Mouse (Mus musculus) erythroblast, adult 5-6 weeks (primary cell): ENCODE measurements around the gene Otud1. TPM values are rescaled to one million over a fixed set of nuclear protein-coding genes. Genes with fewer than 3 reads are reported as not detected.

ENCODE experiments used
- ATAC-seq: replicated peaks from 2 replicates; pipeline ENCODE4 v1.8.0; 2016; ENCODE audit warnings: moderate number of reproducible peaks, mild to moderate bottlenecking, moderate TSS enrichment, inconsistent platforms; ENCODE audit not compliant: poor library complexity, low FRiP score, severe bottlenecking
- total RNA-seq, 2 experiments: library from RNA; stranded (forward) in 1 of 2; stranded (reverse) in 1 of 2; fragments of 150-400 nt in 1 of 2; fragments of 200-764, 138-1000 nt in 1 of 2; gene quantifications; 2 replicates each; pipeline versions ENCODE4 v1.2.3 to v1.2.4; 2015 to 2017; ENCODE audit warnings: low replicate concordance in 2 of 2

The Otud1 gene
- 1.3 and 5.6 TPM in 2 replicates for total RNA-seq (2015; ENCODE audit: low replicate concordance)
- total RNA-seq (2017; ENCODE audit: low replicate concordance), result 2.1 and 2.8 TPM in 2 replicates

DNA sequence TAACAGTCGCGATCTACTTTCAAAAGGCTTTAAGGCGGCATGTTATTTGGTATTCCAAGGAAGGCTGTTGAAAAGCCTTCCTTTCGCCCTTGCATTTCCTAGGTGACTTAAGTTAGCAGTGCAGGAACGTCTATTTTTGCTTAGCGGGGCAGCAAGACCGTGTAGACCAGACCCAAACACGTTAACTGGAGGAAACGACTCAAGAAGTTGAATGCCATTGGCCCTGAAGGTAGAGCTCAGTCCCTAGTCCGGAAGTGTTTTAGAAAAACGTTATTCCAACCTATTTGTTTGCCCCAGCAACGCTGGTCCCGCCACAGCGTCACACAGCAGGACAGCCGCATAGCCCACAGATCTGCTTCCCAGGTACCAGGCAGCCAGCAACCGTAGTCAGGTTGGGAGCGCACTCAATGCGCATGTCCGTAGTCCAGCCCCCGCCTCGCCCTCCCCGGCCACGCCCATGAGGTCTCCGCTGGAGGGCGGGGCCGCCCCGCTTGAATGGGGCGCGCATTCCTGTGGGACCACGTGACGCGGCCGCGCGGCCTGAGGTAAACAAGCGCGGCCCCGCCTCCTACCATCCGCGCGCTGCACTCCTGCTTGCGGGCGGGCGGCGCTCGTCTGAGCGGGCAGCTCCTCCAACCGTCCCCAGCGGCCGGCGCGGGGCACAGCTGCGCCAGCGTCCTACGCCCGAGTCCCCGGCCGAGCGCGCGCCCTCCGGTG lies at the start of gene Otud1:
Gene Otud1 (plus strand): TSS at position 595 of the 717 bp plus-strand sequence.
- peak; percentile 96 for ATAC-seq

DNA sequence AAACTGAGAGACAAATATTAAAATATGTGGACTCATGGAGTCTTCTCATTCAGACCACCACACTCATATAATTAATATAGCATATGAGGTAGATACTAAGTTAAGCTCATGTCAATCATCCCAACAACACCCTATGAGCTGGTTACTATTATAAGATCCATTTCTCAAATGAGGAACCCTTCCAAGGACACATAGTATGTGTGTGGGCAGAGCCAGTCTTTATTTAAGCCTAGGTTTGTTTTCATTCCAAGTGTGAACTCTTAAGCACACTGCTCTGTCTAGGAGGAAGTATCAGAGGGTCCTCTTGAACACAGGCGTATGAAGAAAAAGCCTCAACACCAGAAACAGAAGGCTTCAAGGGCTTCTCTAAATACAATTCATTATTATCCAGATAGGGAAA lies 49.7 kb upstream of the Otud1 start:
- ATAC-seq, result no peak

DNA sequence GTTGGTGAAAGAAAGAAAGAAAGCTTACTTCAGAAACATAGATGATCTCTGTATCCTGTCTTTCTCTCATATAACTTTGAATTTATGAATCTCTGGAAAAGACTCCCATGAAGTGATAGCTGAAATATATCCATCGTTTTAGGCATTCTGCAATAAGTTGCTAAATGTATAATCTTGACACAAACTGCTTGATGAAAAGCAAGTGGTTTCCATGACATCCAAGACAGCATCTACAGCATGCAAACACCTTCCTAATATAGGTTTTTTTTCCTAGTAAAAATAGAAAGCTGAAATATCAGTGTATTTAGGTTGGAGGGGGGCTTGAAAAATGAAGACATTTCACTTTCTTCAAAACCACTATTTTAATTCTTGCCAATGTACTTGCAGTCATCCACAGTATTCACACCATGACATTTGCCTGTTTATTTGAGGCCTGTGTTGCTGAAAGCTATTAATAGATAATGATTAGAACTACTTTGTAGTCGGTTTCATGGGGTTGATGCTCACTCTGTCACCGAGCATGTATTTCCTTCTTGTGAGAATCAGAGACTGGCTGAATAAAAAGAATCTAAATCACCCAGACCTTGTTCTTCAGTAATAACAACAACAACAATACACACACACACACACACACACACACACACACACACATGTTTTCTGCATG lies 49.0 kb upstream of the Otud1 start:
- no peak for ATAC-seq

DNA sequence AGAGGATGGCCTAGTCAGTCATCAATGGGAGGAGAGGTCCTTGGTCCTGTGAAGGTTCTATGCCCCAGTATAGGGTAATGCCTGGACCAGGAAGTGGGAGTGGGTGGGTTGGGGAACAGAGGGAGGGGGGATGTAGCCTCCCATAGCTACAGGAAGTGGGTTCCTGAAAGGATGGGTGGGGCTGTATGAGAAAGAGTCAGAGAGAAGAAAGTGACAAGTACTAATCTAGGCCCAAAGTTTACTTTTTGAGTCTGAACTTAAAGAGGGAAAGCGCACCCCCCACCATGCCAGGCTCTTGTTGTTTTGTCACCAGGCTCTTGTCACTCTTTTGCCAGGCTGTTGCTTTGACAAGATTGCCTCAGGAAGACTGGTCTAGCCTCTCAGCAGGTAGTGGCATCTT lies 35.5 kb upstream of the Otud1 start:
- ATAC-seq, result no peak

DNA sequence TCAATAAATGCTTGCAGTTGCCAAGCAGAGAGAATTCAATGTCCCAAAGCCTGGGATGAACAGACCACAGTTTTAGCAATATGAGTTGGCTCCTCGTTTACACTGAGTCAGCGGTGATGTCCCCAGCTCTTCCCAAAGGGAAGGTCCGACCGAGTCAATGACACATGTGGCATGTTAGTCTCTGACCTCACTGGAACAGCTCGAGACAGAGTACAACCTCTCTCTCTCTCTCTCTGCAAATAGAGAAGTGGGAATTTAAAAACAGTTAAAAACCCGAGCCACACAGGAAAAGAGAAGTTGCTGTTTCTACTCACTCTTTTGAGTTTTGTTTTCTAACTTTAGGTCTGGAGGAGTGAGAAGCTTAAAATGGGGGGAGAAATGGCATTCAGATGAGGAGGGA lies 30.5 kb upstream of the Otud1 start:
- no peak for ATAC-seq

DNA sequence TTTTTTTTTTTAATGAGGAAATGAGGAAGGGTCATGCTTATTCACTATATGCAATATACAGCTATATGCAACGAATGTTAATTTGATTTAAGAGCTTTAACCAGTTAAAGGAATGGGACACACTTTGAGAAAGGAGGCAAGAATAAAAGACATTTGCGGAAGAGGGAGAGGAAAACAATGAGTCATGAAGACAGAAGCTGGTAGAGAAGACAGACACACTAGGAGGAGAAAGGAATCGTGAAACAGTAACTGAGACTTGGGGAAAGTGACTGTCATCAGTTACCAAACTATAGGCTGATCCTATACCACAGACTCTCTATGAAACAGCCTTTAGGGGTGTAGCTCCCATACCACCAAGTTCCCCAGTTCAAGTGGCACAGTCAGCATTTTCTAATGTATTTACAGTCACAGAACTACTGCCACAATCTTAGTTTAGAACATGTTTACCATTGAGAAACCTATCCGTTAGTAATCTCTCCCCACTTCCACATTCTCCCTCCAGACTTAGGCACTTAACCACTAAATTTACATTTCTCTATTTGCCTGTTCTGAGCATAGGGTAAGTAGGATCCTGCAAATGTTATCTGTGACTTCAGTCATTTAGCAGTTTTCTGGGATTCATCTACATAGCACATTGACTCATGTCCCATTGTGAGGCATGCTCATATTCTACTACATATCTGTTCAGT lies 29.5 kb upstream of the Otud1 start:
- no peak for ATAC-seq

DNA sequence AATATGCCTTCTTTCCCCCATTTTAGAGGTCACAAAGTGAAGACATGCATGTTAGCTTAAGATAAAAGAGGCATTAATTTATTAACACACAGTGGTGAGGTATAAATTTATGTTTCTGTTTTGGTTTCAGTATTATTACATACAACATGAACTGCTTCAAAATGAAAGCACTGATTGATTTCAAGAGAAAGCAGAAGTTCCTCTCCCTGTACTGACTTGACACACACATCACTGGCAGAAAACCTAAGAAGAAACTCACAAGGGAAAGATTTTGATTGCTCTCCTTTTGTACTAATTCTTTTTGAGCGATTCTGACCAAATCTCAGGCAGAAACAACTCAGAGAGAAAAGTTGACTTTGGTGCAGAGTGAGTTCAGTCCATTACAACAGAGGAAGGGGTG lies 27.0 kb upstream of the Otud1 start:
- no peak for ATAC-seq

DNA sequence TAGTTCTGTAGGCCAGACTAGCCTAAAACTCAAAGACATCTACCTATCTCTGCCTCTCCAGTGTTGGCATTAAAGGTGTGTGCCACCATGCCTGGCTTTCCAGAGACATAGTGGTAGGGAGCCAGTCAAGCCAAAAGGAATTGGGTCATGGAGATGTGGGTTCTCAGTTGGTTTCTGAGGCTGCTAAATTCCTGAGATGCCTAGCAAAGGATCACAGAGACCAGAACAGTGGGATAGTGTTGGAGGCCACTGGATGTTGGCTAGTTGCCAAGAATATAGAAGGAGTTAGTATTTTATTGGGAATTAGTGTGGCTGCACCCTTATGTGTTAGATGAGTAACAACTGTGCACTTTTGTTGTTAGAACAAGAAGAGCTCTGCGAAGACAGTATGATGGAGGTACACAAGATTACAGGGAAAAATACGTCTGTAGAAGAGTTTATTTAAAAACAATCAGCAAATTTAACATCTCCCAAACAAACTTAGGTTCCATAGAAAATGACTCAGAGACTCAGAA lies 24.1 kb upstream of the Otud1 start:
- no peak for ATAC-seq

DNA sequence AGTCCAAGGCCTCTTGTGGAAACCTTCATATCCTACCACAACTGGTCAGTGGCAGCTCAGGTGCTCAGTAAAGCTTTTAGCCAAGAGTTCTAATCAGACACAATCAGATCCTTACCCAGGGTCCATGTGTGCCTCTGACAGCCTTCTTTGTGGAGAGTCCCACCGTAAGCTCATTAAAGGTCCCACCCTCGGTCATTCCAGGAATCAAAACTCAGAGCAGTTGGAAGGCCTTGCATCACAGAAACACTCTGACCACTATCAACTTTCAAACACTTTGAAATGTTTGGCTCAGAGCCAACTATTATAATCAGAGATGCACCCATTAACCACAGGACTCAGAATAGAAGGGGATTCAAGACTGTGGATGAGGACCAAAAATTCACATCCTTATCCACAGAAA lies 12.4 kb upstream of the Otud1 start:
- ATAC-seq, result no peak

DNA sequence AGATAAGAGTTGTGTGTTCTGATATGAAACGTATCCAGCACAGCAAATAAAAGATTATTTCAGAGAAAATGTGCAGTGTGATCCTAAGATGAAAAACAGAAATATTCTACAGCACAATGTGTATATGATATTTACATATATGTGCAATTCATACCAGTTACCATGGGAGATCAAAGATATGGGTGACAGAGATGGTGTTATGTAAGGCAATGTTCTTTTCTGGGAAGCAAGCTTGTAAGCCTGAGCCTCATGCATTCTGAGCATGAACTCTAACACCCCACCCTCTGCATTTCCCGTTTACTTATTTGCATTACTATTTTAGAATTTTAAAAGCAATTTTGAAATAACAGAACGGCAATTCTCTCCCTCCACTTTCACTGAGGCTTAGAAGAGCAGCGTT lies 11.4 kb upstream of the Otud1 start:
- ATAC-seq, result no peak

DNA sequence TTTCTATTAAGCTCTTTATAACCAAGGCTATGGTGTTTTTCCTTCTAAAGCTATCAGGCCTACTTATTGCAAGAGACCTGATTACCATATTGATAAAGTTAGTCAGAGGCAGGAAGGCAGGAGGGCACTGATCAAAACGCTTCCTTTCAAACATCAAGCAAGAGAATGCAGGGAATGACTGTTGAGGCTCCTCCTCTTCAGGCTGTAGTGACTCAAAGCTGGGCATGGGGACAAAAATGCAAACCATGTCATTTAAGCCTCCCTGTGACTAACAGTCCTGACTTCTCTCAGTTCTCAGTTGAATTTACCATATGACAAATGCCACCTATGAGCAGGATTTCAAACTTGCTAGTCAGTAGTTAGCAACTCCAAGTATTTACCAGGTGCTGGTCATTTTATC lies 10.6 kb upstream of the Otud1 start:
- ATAC-seq, result no peak

DNA sequence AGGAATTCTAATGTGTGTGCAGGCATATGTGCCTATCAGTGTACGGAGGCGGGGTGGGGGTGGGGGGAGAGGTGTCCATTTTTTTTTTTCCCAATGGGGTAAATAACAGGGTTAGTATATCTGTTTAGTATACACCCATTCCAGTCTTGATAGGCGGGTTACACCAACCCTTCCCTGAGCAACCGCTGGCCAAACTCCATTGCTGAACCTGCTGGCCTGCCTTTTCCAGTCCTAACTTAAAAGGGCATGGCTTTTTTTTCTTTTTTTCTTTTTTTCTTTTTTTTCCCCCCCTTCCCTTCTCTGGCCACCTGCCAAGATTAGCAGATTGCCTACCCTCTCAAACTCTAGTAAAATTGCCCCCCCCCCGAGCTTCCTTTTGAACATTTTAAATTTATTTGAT lies 1.1 kb upstream of the Otud1 start:
- no peak for ATAC-seq

DNA sequence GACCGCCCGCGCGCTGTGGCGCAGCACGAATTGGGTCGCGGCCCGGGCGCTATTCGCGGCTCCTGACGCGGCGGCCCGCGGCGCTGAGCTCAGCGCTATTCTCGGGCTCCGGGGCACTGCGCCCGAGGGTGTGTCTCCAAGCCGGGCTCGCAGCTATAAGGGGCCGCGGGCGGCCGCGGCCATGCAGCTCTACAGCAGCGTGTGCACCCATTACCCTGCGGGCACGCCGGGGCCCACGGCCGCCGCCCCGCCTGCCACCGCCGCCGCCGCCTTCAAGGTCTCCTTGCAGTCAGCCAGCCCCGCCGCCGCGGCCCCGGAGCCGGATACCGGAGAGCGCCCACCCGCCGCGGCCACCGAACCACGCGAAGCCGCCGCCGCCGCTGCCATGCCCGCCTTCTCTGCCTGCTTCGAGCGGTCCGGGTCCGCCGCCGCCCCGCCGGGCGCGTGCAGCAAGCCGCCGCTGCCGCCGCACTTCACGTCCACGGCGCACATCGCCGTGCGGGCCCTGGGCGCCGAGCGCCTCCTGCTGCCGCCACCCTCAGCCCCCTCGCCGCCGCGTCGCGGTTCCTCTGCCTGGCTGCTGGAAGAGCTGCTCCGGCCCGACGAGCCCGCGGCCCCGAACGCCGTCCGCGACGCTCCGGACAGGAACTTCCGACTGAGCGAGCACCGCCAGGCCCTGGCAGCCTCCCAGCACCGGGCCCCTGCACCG lies 483 bp downstream of the Otud1 start:
- peak; percentile 12; the same call in 1 of the 2 replicates for ATAC-seq

DNA sequence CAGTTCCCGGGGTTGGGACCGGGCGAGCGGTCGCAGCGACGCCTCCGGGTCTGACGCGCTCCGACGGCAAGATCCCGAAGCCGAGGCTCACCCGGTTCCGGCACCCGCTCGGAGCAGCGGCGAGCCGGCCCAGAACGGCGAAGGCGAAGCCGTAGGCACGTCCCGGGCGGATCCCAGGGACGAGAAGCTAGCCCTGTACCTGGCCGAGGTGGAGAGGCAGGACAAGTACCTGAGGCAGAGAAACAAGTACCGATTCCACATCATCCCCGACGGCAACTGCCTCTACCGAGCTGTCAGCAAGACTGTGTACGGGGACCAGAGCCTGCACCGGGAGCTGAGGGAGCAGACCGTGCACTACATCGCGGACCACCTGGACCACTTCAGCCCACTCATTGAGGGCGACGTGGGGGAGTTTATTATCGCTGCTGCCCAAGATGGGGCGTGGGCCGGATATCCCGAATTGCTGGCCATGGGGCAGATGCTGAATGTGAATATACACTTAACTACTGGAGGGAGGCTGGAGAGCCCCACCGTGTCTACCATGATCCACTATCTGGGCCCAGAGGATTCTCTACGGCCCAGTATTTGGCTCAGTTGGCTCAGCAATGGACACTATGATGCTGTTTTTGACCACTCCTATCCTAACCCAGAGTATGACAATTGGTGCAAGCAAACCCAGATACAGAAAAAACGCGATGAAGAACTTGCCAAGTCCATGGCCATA lies 1.3 kb downstream of the Otud1 start:
- peak; percentile 16; the same call in 1 of the 2 replicates for ATAC-seq

DNA sequence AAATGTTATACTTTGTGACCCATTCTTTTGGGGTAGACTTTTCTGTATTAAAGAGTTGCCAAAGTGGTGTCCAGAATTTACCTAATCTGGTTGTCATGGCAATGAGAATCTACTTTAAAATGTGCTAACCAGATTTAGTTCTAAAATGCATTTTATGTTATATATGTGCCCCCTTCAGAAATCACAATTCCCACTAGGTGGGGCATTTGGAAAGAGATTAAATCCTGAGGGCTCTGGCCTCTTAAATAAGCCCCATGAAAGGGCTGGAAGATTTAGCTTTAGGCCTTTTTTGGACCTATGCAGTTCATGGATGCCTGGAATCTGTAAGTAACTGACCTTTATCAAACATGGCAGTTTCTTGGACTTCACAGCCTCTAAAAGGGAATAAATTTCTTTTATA lies 3.3 kb downstream of the Otud1 start:
- ATAC-seq, result no peak

DNA sequence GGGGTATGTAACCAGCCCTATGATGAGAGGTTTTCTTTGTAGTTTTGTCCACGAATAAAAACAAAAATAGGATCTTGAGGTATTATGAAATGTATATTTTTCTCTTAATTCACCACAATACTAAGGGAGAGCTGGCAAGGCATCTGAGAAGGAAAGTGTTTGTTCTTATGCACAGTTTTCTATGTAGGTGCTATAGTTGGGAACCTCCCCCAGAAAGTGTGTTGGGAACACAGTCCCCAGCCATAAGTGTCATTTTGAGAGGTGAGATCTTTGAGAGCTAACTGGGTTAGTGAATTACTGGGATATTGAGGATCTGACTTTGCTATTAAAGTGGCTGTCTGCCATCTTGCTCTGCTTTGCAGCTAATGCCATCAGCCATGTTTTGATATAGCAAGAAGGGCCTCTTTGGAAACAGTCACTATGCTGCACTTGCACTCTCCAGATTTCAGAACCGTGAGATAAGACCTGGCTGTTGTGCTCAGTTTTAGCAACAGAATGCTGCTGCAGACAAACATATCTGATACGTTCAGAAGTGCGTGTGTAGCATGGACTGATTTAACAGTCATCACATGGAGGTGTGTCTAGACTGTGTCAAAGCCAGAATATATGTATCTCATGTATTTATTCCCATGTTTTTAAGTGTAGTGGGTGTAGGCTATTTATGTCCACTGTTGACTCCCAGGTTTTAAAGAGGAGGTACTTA lies 5.7 kb downstream of the Otud1 start:
- ATAC-seq, result no peak

DNA sequence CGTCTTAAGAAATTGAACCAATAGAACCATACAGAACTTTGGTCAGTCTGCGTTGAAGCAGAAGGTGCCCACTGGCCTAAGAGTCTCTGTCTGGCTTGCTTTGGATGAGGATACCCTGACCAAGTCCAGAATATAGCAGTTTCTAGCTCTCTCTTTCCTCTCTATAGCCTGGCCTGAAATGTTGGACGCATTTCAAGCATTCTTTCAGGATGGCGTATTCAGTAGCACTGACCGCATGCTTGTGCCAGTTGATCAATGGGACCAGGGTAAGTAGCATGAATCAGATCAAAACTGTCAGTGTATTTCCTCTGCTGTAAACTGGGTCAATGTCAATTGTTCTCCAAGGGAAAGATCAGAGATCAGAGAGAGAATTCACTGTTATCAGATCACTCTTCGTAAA lies 6.6 kb downstream of the Otud1 start:
- no peak for ATAC-seq

DNA sequence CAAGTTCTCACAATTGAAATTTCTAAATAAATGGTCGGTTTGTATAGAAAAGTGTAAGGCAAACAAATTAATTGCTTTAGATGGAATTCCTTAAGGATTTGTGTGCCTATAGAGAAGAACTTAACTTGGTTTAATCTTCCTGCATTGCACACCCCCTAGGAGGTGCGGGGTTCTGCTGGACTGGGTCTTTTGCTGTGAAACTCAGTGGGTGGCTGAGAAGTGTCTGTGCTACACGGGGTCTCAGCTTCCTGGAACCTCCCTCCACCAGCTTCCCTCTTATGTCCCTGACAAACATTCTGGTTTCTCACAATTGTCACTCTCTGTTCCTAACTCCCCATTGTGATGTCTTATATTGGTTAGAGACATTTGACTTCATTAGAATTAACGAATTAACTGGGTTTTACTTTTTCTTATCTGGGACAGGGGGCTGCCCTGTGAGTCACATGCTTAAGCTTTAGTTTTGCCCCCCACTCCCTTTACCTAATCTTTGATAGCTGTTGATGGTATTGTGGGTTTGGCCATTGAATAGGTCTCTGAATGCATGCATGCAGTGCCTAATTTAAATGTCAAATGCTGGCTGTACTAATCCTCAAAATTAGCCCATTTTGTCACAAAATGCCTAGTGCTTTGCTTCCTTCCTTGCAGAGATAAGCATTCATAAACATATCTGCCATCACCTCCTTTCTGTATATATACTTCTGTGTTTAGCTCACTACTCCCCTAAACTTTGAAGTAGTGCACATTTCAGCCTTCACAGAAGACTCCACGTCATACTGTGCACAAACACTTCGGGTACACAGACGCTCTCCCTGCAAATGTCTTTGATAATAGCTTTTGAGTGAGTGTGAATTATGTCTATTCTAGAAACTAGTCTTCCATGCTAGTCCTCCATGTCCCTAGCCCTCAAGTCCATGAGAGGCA lies 7.3 kb downstream of the Otud1 start:
- ATAC-seq, result no peak
